Mouse (Mus musculus): ENCODE data around the gene Gipc3. TPM values are rescaled to one million over a fixed set of nuclear protein-coding genes. Genes with fewer than 3 reads are reported as not detected.

The Gipc3 gene
- polyA plus RNA-seq, 1 experiment, result 0.01 TPM

DNA sequence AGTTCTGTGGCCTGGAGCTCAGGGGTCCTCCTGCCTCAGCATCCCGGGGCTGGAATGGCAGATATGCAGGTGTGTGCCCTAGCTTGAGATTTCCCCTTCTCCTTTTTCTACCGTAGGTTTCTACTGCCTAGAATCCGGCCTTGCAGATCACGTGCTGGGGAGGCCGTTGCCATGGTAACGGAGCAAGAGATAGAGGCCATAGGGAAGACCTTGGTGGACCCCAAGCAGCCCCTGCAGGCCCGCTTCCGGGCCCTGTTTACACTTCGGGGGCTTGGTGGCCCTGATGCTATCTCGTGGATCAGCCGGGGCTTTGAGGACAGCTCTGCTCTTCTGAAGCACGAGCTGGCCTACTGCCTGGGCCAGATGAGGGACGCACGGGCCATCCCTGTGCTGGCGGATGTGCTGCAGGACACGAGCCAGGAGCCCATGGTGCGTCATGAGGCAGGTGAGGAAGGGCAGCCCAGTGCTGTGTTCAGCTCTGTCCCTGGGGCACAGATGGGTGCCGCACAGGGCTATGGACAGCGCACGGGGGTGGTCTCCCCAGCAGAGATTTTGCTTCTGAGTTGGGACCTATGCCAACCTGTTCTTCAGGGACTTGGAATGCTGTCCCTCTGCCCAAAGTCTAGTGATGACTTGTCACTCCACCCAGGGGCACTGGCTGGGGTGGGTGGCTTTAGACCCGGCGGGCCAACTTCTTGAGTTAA is 42.7 kb upstream of the Gipc3 start:
- Histone ChIP-seq H3K27me3 (ENCODE audit: control insufficient read depth) (no peaks in the 10 kb centered on the region), H3K4me3 (replicated peaks) (peak overlapping the region; percentile 73), H3K9me3 (ENCODE audit: control insufficient read depth, low read length) (no peaks in the 10 kb centered on the region), H3K36me3 (ENCODE audit: control insufficient read depth) (peaks cover 48% of the 10 kb centered on the region), H3K4me1 (ENCODE audit: control insufficient read depth) (peaks cover 71% of the 10 kb centered on the region)
- TF ChIP-seq TAL1 (IDR thresholded peaks at IDR 0.05; ENCODE audit: low read length) (no peak), GATA1 (IDR thresholded peaks at IDR 0.05; ENCODE audit: low read length) (no peak)

DNA sequence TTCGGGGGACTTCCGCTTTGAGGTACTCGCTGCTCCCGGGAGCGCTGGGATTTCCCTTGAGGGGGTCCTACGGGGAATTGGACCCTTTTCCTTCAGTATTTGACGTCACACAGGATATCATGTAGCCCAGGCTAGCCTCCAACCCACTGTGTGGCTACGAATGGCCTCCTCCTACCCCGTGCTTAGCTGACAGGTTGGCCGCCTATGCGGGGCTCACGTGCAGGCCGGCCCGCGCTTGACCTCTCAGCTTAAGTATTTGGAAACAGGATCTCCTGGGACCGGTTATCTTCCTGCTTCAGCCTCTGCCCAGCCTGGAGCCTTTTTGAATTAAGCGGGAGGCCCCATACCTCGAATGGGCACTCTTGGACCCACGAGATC is 41.5 kb upstream of the Gipc3 start:
- TF ChIP-seq GATA1 (IDR thresholded peaks at IDR 0.05; ENCODE audit: low read length), result no peak
- TF ChIP-seq TAL1 (IDR thresholded peaks at IDR 0.05; ENCODE audit: low read length), result no peak
- peaks cover 53% of the 10 kb centered on the region for H3K36me3 ChIP-seq (ENCODE audit: control insufficient read depth)
- H3K27me3 ChIP-seq (ENCODE audit: control insufficient read depth), result no peaks in the 10 kb centered on the region
- H3K4me3 ChIP-seq (replicated peaks), result peak overlapping the region; percentile 73
- H3K9me3 ChIP-seq (ENCODE audit: control insufficient read depth, low read length), result no peaks in the 10 kb centered on the region
- peaks cover 79% of the 10 kb centered on the region for H3K4me1 ChIP-seq (ENCODE audit: control insufficient read depth)

DNA sequence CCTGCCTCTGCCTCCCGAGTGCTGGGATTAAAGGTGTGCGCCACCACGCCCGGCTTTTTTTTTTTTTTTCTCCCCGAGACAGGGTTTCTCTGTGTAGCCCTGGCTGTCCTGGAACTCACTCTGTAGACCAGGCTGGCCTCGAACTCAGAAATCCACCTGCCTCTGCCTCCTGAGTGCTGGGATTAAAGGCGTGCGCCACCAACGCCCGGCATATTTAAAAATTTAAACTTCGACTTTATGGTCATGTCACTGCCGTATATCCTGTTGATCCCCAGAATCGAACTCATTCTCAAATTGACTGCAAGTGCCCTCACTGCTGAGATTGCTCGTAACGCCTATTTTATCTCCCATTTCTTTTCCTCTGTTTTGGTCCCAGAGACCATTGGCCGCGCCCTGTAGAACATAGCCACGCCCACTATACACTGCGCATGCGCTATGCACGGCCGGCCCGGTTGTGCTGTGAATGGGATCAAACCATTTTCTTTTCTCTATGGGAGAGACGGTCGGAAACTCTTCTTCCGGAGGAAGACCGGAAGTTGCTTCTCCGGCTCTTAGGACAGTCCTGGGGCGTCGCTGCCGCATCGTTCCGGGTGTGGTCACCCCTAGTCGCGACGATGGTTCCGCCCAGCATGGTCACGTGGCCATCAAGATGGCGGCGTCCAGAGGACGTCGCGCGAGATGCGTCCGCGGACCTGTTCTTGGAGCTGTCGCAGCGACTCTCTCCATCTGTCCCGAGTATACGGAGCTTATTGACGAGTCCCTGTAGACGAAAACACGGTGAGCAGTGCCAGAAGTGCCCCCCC is 40.9 kb upstream of the Gipc3 start, which contains the start of the genes Dohh and Gm48551:
Dohh (plus strand) TSS at position 627 of the 803 bp plus-strand sequence.
Gm48551 (plus strand) TSS at position 665 of the 803 bp plus-strand sequence.
- Histone ChIP-seq H3K4me3 (replicated peaks) (peak within 1 kb of the TSS; percentile 73), H3K4me1 (ENCODE audit: control insufficient read depth) (peaks cover 82% of the 10 kb centered on the region), H3K9me3 (ENCODE audit: control insufficient read depth, low read length) (no peaks in the 10 kb centered on the region), H3K36me3 (ENCODE audit: control insufficient read depth) (peaks cover 47% of the 10 kb centered on the region), H3K27me3 (ENCODE audit: control insufficient read depth) (no peaks in the 10 kb centered on the region)
- TF ChIP-seq GATA1 (IDR thresholded peaks at IDR 0.05; ENCODE audit: low read length) (no peak), TAL1 (IDR thresholded peaks at IDR 0.05; ENCODE audit: low read length) (no peak)

DNA sequence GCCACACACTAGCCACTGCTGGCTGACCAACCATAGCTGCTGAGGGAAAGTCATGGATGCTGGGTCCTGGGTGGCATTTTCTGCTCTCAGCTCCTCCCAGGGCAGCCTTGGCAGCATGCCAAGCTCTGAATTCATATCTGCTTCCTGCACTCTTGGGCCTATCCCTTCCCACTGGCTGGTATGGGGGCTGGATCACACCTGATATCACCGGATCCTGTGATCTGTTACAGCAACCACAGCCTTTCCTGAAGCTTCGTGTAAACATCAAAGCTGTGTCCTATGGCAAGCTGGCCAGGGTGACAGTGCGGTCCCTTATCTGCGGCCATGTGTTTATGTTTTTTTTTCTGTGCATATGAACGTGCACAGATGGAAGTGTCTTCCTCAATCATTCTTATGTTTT is 39.0 kb upstream of the Gipc3 start:
- Histone ChIP-seq H3K27me3 (ENCODE audit: control insufficient read depth) (no peaks in the 10 kb centered on the region), H3K4me3 (replicated peaks) (peak overlapping the region; percentile 52), H3K4me1 (ENCODE audit: control insufficient read depth) (peaks cover 78% of the 10 kb centered on the region), H3K36me3 (ENCODE audit: control insufficient read depth) (peaks cover 36% of the 10 kb centered on the region), H3K9me3 (ENCODE audit: control insufficient read depth, low read length) (no peaks in the 10 kb centered on the region)
- TF ChIP-seq TAL1 (IDR thresholded peaks at IDR 0.05; ENCODE audit: low read length) (peak; percentile 98), GATA1 (IDR thresholded peaks at IDR 0.05; ENCODE audit: low read length) (peak; percentile 98)

DNA sequence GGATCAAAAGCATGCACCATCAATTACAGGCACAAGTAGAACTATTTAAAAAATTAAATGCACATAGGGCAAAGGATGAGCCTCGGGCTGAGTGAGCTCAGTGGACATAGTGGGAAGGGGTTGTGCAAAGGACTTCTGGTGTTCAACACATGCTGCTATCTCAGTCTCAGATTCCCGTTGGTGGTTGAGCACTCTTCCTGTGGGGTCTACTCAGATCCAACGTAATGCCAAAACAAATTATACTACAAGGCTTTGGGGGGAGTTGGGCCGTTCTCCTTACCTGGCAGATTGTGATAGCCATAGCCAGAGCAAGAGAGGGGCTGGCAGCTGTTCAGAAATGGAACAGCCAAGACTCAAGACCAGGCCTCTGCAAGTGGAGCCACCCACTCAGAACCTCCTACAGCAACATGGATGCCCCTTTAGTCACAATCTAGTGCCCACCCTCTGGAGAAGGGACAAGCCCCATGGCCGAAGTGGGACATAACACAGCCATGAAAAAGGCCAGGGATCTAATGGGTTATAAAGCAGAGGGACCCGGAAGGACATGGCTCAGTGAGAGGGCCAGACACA is 36.8 kb upstream of the Gipc3 start:
- TF ChIP-seq TAL1 (IDR thresholded peaks at IDR 0.05; ENCODE audit: low read length) (no peak), GATA1 (IDR thresholded peaks at IDR 0.05; ENCODE audit: low read length) (no peak)
- peaks cover 42% of the 10 kb centered on the region for H3K36me3 ChIP-seq (ENCODE audit: control insufficient read depth)
- H3K4me3 ChIP-seq (replicated peaks), result peak overlapping the region; percentile 90
- peaks cover 84% of the 10 kb centered on the region for H3K4me1 ChIP-seq (ENCODE audit: control insufficient read depth)
- no peaks in the 10 kb centered on the region for H3K27me3 ChIP-seq (ENCODE audit: control insufficient read depth)
- H3K9me3 ChIP-seq (ENCODE audit: control insufficient read depth, low read length), result no peaks in the 10 kb centered on the region

DNA sequence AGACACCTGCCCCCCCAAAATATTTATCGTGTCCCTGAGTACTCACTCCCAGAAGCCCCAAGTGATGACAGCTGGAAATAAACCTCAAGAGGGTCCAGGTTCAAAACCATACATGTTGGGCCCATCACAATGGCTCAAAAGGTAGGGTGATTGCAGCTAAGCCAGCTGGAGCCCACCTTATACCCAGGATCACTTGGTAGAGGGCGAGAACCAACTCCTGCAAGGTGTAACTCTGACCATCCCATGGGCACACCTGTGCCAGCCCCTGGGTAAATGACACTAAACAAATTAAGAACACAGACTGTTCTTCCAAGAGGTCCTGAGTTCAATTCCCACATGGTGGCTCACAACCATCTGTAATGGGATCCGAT is 36.1 kb upstream of the Gipc3 start:
- TF ChIP-seq GATA1 (IDR thresholded peaks at IDR 0.05; ENCODE audit: low read length) (no peak), TAL1 (IDR thresholded peaks at IDR 0.05; ENCODE audit: low read length) (no peak)
- H3K4me1 ChIP-seq (ENCODE audit: control insufficient read depth), result peaks cover 82% of the 10 kb centered on the region
- peak overlapping the region; percentile 90 for H3K4me3 ChIP-seq (replicated peaks)
- H3K36me3 ChIP-seq (ENCODE audit: control insufficient read depth), result peaks cover 49% of the 10 kb centered on the region
- H3K9me3 ChIP-seq (ENCODE audit: control insufficient read depth, low read length), result no peaks in the 10 kb centered on the region
- H3K27me3 ChIP-seq (ENCODE audit: control insufficient read depth), result no peaks in the 10 kb centered on the region

DNA sequence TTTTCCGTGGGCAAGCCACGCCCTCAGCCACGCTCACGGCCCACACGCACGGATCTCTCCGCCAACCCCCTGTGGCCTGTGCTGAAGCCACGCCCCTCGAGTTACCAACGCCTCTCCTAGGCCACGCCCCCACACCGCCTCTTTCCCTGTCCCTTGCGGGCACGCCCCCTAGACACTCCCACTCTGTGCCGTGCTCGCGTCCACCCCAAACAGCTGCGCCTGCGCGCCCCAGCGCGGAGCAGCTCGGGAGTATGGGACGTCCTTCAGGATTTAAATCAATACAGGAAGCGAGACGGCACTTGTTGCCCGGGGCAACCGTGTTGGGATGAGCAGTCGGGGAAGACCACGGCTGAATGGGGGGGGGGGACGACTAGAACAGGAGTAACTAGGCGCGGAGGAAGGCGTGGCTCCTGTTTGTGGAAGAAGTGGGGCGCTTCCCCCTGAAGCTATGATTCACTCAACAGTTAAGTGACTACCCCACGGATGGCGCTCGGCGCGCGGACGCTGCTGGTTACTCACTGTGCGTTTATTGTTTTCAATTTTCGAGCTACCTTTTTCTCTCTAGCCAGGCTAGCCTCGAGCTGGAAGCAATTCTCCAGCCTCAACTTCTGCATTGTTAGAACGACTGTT is 35.6 kb upstream of the Gipc3 start:
- Histone ChIP-seq H3K9me3 (ENCODE audit: control insufficient read depth, low read length) (no peaks in the 10 kb centered on the region), H3K4me3 (replicated peaks) (peak overlapping the region; percentile 90), H3K36me3 (ENCODE audit: control insufficient read depth) (peaks cover 54% of the 10 kb centered on the region), H3K27me3 (ENCODE audit: control insufficient read depth) (no peaks in the 10 kb centered on the region), H3K4me1 (ENCODE audit: control insufficient read depth) (peaks cover 84% of the 10 kb centered on the region)
- TF ChIP-seq GATA1 (IDR thresholded peaks at IDR 0.05; ENCODE audit: low read length) (no peak), TAL1 (IDR thresholded peaks at IDR 0.05; ENCODE audit: low read length) (no peak)

DNA sequence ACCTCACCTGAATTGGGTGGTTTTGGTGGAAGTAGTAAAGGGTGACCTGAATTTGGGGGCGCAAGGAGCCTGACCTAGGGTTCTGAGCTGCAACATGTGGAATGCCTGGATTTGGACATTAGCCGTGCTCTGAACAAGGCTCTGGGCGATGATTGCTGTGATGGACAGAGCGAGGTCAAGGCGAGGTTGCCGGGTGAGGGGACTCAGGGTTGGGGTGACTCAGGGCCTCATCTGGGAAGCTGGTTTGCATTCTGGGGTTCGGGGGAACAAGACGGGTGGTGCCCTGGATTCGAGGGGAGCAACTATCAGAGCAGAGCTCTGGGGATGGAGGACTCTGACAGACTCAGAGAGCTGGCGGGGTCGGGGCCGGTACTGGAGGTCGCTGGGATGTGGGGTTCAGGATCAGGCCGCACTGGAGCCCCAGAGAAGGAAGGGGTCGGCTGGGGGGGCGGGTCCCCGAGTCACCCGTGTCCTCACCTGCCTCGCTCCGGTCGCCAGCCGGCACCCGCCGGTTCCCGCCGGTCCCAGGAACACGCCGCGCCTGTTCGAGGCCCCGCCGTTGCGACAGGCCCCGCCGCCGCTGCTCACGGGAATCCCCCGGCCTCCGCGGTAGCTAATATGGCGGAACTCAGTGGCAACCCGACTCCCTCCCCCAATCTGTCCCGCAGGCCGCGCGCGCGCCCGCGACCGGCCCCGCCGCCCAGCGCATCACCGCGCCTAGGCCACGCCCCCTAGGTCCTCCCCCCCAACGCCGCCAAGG is 34.9 kb upstream of the Gipc3 start, which contains the start of gene Fzr1:
Fzr1 (minus strand) TSS at position 724 of the 760 bp plus-strand sequence.
- H3K36me3 ChIP-seq (ENCODE audit: control insufficient read depth), result peaks cover 61% of the 10 kb centered on the region
- H3K27me3 ChIP-seq (ENCODE audit: control insufficient read depth), result no peaks in the 10 kb centered on the region
- H3K4me3 ChIP-seq (replicated peaks), result peak within 1 kb of the TSS; percentile 90
- H3K4me1 ChIP-seq (ENCODE audit: control insufficient read depth), result peaks cover 85% of the 10 kb centered on the region
- no peak for TF ChIP-seq GATA1 (IDR thresholded peaks at IDR 0.05; ENCODE audit: low read length)
- TF ChIP-seq TAL1 (IDR thresholded peaks at IDR 0.05; ENCODE audit: low read length), result no peak
- H3K9me3 ChIP-seq (ENCODE audit: control insufficient read depth, low read length), result no peaks in the 10 kb centered on the region
